Mouse (Mus musculus) lung, embryonic 14.5 days (tissue): Measurements from ENCODE around the gene Kif13a. TPM values are rescaled to one million over a fixed set of nuclear protein-coding genes. Genes with fewer than 3 reads are reported as not detected.
A peak's percentile ranks its signal among the peaks of the same experiment; 100 is the strongest.

Source experiments
- ATAC-seq: fragments of 200-750 bp; cut with Nextera tagmentation; 2 replicates; pipeline ENCODE4 v1.8.0; 2017; ENCODE audit warnings: mild to moderate bottlenecking, moderate TSS enrichment, moderate library complexity; ENCODE audit not compliant: insufficient read depth
- DNase-seq: peaks from one replicate; pipeline ENCODE4 v3.0.0-alpha.2; 2015
- H3K27ac ChIP-seq: fragments of 300-500 bp; sonication (generic); 2 replicates; pipeline ENCODE4 v1.5.1; 2014; ENCODE audit warnings: low read depth, mild to moderate bottlenecking, moderate library complexity
- H3K27me3 ChIP-seq: fragments of 300-500 bp; sonication (generic); 2 replicates; pipeline ENCODE4 v1.6.1; 2014; ENCODE audit warnings: low read length, control low read depth; ENCODE audit not compliant: insufficient read depth
- H3K36me3 ChIP-seq: fragments of 300-500 bp; sonication (generic); 2 replicates; pipeline ENCODE4 v1.6.1; 2014; ENCODE audit warnings: control low read depth; ENCODE audit not compliant: insufficient read depth
- H3K4me1 ChIP-seq: fragments of 300-500 bp; sonication (generic); 2 replicates; pipeline ENCODE4 v1.6.1; 2014; ENCODE audit warnings: antibody characterized with exemption, control low read depth; ENCODE audit not compliant: insufficient read depth
- H3K4me2 ChIP-seq: fragments of 300-500 bp; sonication (generic); 2 replicates; pipeline ENCODE4 v1.6.1; 2014; ENCODE audit warnings: mild to moderate bottlenecking
- H3K4me3 ChIP-seq: fragments of 300-500 bp; sonication (generic); 2 replicates; pipeline ENCODE4 v1.5.1; 2014; ENCODE audit warnings: low read depth, low read length
- H3K9ac ChIP-seq: fragments of 300-500 bp; sonication (generic); 2 replicates; pipeline ENCODE4 v1.6.1; 2014
- H3K9me3 ChIP-seq: fragments of 300-500 bp; sonication (generic); 2 replicates; pipeline ENCODE4 v1.6.1; 2016; ENCODE audit warnings: low read depth, low read length, control low read depth
- CTCF ChIP-seq: IDR thresholded peaks from 2 replicates; pipeline ENCODE4 v1.5.1; 2016; ENCODE audit warnings: antibody characterized with exemption, low read depth
- WGBS: fragments of 180-500 bp; shearing (Covaris S2); extraction: QIAGEN DNeasy Blood & Tissue Kit; methylation state at CpG from one replicate; pipeline ENCODE4 v1.1.7; 2014; 5-methylcytosine and 5-hydroxymethylcytosine counted together
- polyA plus RNA-seq: library from polyadenylated mRNA; unstranded; fragments of >200 nt; fragmentation: Nextera tagmentation; extraction: Ambion mirVana; gene quantifications from 2 replicates; pipeline ENCODE4 v1.2.1, GENCODE M21; 2014

Gene Kif13a
- polyA plus RNA-seq, 1 experiment from 2014 or later, result 40.4 TPM

DNA sequence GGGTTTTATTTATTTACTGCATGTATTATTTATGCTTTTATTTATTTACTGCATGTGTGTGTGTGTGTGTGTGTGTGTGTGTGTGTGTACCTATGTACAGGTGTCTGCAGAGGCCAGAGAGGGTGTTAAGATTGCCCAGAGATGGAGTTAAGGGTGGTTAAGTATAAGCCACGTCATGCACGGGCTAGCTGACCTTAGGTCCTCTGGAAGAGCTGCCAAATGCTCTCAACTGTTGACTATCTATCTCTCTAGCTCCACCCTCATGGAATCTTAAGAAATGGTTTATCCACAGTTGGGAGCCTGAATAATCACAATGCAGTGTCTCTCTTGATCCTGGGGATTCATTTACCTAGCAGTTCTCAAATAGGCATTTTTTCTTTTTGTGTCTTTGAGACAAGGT lies 30.8 kb downstream of the Kif13a start:
- no peak for ATAC-seq
- 18% methylated on average over 2 of the region's 2 CpGs for WGBS
- Histone ChIP-seq H3K4me2 (no peak overlapping the region), H3K9ac (no peak overlapping the region), H3K36me3 (no peaks in the 10 kb centered on the region), H3K4me1 (no peaks in the 10 kb centered on the region; the same call in 1 of the 2 replicates), H3K27me3 (no peaks in the 10 kb centered on the region), H3K4me3 (no peak overlapping the region), H3K27ac (no peak overlapping the region), H3K9me3 (no peaks in the 10 kb centered on the region)
- TF ChIP-seq CTCF, result no peak
- no peak for DNase-seq

- H3K9me3 ChIP-seq, result no peaks in the 10 kb centered on the region
- H3K27me3 ChIP-seq, result no peaks in the 10 kb centered on the region
- 51% methylated on average over 11 of the region's 11 CpGs for WGBS
- no peak overlapping the region for H3K27ac ChIP-seq
- no peak overlapping the region for H3K4me3 ChIP-seq
- no peak overlapping the region for H3K4me2 ChIP-seq
- ATAC-seq, result no peak
- no peak for DNase-seq
- TF ChIP-seq CTCF, result no peak
- no peaks in the 10 kb centered on the region; the same call in 1 of the 2 replicates for H3K4me1 ChIP-seq
- H3K36me3 ChIP-seq, result no peaks in the 10 kb centered on the region
- H3K9ac ChIP-seq, result no peak overlapping the region
Measured at GRCm38 (mm10) chr13:46898411-46898810, 31.3 kb downstream of the Kif13a start.

DNA sequence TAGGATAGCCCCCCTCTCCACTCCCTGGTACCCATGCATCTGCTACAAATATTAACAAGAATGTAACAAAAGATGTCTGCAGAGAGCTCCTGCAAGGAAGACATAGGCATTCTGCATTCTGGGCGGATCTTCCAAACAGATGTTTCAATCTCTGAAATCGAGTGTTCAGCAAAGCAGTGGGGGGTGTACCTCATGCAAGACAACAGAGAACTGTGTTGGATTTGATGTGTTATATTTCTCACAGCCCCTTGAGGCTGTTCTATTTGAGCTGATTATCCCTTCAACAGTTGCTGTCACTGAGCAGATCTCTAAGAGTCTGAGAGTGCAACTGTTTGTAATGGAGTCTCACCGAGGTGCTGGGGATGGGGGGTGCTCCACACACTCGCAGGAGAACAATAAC lies 37.3 kb downstream of the Kif13a start:
- 57% methylated on average over 4 of the region's 4 CpGs for WGBS
- Histone ChIP-seq H3K36me3 (no peaks in the 10 kb centered on the region), H3K27ac (no peak overlapping the region), H3K27me3 (no peaks in the 10 kb centered on the region), H3K4me2 (no peak overlapping the region), H3K4me1 (peaks cover 15% of the 10 kb centered on the region), H3K9ac (no peak overlapping the region), H3K9me3 (no peaks in the 10 kb centered on the region), H3K4me3 (no peak overlapping the region)
- no peak for ATAC-seq
- DNase-seq, result no peak
- TF ChIP-seq CTCF, result no peak

GRCm38 (mm10) chr13:46888150-46888683 lies 41.5 kb downstream of the Kif13a start:
- Histone ChIP-seq H3K9ac (no peak overlapping the region), H3K4me3 (no peak overlapping the region), H3K27ac (peak overlapping the region; percentile 24; the same call in 1 of the 2 replicates), H3K4me1 (peaks cover 33% of the 10 kb centered on the region), H3K4me2 (no peak overlapping the region), H3K27me3 (no peaks in the 10 kb centered on the region), H3K36me3 (no peaks in the 10 kb centered on the region), H3K9me3 (no peaks in the 10 kb centered on the region)
- ATAC-seq (peak; percentile 38; the same call in 1 of the 2 replicates), DNase-seq (peak; percentile 82)
- no peak for TF ChIP-seq CTCF
- 73% methylated on average over 12 of the region's 12 CpGs for WGBS

DNA sequence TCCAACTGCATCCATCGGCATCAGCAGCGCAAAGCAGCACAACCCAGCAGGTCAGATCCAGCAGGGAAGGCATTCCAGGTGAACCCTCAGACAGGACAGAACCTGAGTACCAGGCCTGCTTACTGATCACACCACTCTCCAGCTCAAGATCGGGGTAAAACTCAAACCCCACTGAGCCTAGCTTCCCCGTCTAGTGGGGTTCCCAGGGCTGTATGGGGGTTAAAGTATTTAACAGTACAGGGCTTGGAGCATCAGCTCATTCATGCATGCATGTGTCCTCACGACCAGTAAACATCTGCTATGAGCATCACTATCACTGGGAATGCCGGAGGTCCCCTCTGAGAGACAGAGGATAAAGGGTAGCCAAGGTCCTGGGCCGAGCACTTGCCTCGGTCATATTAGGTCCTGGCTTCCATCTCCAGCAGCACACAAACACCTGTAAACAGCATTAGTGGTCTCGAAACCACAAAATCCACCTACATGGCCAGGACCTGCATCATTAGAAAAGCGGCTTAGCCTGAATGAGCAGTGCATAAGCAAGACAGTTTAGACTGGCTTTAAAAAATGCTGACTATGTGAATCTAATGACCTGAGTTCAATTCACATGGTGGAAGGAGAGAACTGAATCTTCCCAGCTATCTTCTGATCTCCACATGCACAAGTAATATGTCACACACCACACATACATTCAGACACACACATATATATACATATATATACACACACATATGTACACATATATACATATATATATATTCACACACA lies 43.0 kb downstream of the Kif13a start:
- ATAC-seq, result no peak
- H3K27me3 ChIP-seq, result no peaks in the 10 kb centered on the region
- no peak overlapping the region for H3K4me3 ChIP-seq
- 87% methylated on average over 10 of the region's 10 CpGs for WGBS
- H3K27ac ChIP-seq, result no peak overlapping the region
- no peak for TF ChIP-seq CTCF
- H3K9me3 ChIP-seq, result no peaks in the 10 kb centered on the region
- no peak overlapping the region for H3K4me2 ChIP-seq
- no peak overlapping the region for H3K9ac ChIP-seq
- no peaks in the 10 kb centered on the region for H3K36me3 ChIP-seq
- H3K4me1 ChIP-seq, result peaks cover 23% of the 10 kb centered on the region
- DNase-seq, result no peak

DNA sequence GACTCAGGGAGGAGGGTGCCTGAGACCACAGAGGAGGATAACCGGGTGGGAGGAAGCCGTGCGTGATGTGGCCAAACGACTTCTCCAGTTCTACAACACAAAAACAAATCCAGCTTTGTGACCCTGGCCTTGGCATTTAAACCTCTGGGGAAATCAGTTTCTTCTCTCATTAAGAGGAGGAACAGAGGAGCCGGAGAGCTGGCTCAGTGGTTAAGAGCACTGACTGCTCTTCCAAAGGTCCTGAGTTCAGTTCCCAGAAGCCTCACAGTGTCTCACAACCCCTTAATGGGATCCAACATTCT lies 44.0 kb downstream of the Kif13a start:
- DNase-seq (no peak), ATAC-seq (no peak)
- no peak for TF ChIP-seq CTCF
- Histone ChIP-seq H3K9ac (no peak overlapping the region), H3K4me1 (peaks cover 26% of the 10 kb centered on the region), H3K27me3 (no peaks in the 10 kb centered on the region), H3K36me3 (no peaks in the 10 kb centered on the region), H3K27ac (peak overlapping the region; percentile 75), H3K4me2 (peak overlapping the region; percentile 11; the same call in 1 of the 2 replicates), H3K4me3 (no peak overlapping the region), H3K9me3 (no peaks in the 10 kb centered on the region)
- WGBS, result 30% methylated on average over 5 of the region's 5 CpGs

DNA sequence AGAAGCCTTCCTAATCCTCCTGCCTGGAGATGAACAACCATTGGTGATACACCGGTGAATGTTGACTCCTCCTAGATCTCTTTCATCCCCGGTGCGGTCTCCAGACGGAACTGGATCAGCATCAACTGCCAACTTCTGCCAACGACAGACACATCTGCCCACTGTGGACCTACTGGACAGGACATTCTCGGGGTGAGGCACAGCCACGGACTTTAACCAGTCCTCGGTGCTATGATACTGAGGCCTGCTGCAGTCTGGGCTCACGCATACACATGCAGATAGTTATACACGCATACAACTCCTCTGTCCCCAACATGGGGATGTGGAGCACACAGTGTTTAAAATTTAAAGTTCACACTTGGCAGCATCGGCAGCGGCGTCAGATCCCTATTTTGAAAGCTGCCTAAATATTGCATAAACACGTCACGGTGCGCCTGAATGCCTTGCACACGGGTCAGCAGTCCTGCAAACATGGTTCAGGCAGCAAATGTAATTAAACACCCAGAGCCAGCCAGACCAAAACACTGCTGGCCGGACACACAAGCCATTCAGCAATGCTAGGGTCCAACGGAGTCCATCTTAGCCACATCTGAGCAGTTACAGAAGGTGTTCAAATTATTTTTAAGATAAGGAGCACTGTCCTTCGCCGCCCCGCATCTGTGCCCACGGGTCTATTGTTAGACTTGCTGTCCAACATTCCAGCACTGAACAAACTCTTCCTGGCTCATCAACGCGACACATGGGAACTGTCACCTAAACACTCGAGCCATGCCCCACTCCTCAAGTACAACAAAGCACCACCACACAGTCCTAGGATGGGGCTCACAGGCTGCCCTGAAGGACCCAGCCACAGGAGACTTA lies 44.5 kb downstream of the Kif13a start:
- no peak overlapping the region for H3K9ac ChIP-seq
- H3K4me1 ChIP-seq, result peaks cover 26% of the 10 kb centered on the region
- peak; percentile 71 for DNase-seq
- H3K4me2 ChIP-seq, result peak overlapping the region; percentile 11; the same call in 1 of the 2 replicates
- no peaks in the 10 kb centered on the region for H3K36me3 ChIP-seq
- H3K4me3 ChIP-seq, result no peak overlapping the region
- peak overlapping the region; percentile 75 for H3K27ac ChIP-seq
- WGBS, result 41% methylated on average over 26 of the region's 26 CpGs
- TF ChIP-seq CTCF, result no peak
- H3K9me3 ChIP-seq, result no peaks in the 10 kb centered on the region
- ATAC-seq, result peak; percentile 62
- H3K27me3 ChIP-seq, result no peaks in the 10 kb centered on the region
